Mouse (Mus musculus) ES-E14 (cell line): ENCODE results near the gene Tbce. TPM values are rescaled to one million over a fixed set of nuclear protein-coding genes. Genes with fewer than 3 reads are reported as not detected.

Experiments
- DNase-seq: peaks from one replicate; pipeline ENCODE4 v3.0.0-alpha.2; 2013; ENCODE audit warnings: low read depth, low spot score
- H3K27ac ChIP-seq: 2 replicates; pipeline ENCODE4 v1.5.1; 2012; ENCODE audit warnings: low read depth, mild to moderate bottlenecking, low read length, moderate library complexity, mixed read lengths; ENCODE audit not compliant: poor library complexity, insufficient read depth, severe bottlenecking
- H3K36me3 ChIP-seq: 2 replicates; pipeline ENCODE4 v1.6.1; 2012; ENCODE audit warnings: mild to moderate bottlenecking, low read length, moderate library complexity, mixed read lengths; ENCODE audit not compliant: control insufficient read depth, poor library complexity, insufficient read depth, severe bottlenecking
- H3K4me1 ChIP-seq, 2 experiments: fragments of 150-350 bp in 1 of 2; sonication (generic) in 1 of 2; 2 replicates each; pipeline ENCODE4 v1.6.1; 2012; ENCODE audit warnings: low read length in 2 of 2, mild to moderate bottlenecking in 1 of 2, mixed read lengths in 1 of 2; ENCODE audit not compliant: control insufficient read depth in 2 of 2, insufficient read depth in 2 of 2, poor library complexity in 1 of 2
- H3K4me3 ChIP-seq, 2 experiments: fragments of 150-350 bp in 1 of 2; sonication (generic) in 1 of 2; 2 replicates each; pipeline ENCODE4 v1.5.1; 2012; ENCODE audit warnings: low read length in 2 of 2, low read depth in 1 of 2, mild to moderate bottlenecking in 1 of 2, mixed read lengths in 1 of 2; ENCODE audit not compliant: insufficient read depth in 1 of 2, poor library complexity in 1 of 2, severe bottlenecking in 1 of 2
- H3K9ac ChIP-seq: 2 replicates; pipeline ENCODE4 v1.6.1; 2012; ENCODE audit warnings: low read depth, mild to moderate bottlenecking, low read length, mixed read lengths; ENCODE audit not compliant: poor library complexity, insufficient read depth, severe bottlenecking
- H3K9me3 ChIP-seq: fragments of 150-350 bp; sonication (generic); 2 replicates; pipeline ENCODE4 v1.6.1; 2012; ENCODE audit warnings: low read depth, mild to moderate bottlenecking, low read length; ENCODE audit not compliant: control insufficient read depth, insufficient read depth
- CHD2 ChIP-seq: IDR thresholded peaks from 2 replicates; pipeline ENCODE4 v1.6.1; 2014; ENCODE audit warnings: mild to moderate bottlenecking, low read depth, low read length, inconsistent platforms
- HCFC1 ChIP-seq: IDR thresholded peaks from 2 replicates; pipeline ENCODE4 v1.6.1; 2012; ENCODE audit warnings: low read length, inconsistent platforms, borderline replicate concordance; ENCODE audit not compliant: insufficient read depth
- MAFK ChIP-seq: IDR thresholded peaks from 2 replicates; pipeline ENCODE4 v1.6.1; 2014; ENCODE audit warnings: mild to moderate bottlenecking, low read depth, low read length, inconsistent platforms; ENCODE audit not compliant: insufficient read depth
- ZC3H11A ChIP-seq: IDR thresholded peaks from 2 replicates; pipeline ENCODE4 v1.6.1; 2012; ENCODE audit warnings: low read depth, mild to moderate bottlenecking, inconsistent platforms, low read length, borderline replicate concordance
- ZNF384 ChIP-seq: IDR thresholded peaks from 2 replicates; pipeline ENCODE4 v1.6.1; 2012; ENCODE audit warnings: low read depth, low read length, inconsistent platforms
- in situ Hi-C, 2 experiments: fragments of 600-800 bp; cut with MboI; formaldehyde crosslinking; loops; one replicate each; pipeline ENCODE4 v1.15.1; 2025; ENCODE audit warnings: low sequenced_read_pairs in 2 of 2, inconsistent platforms in 1 of 2; ENCODE audit not compliant: unreplicated experiment in 2 of 2
- total RNA-seq: library from RNA; depleted of rRNA; stranded (reverse); fragments of 300-350 nt; gene quantifications from 2 replicates; pipeline ENCODE4 v1.2.3, GENCODE M21; 2012

Gene Tbce
- total RNA-seq, 1 experiment: 32.1 TPM

DNA sequence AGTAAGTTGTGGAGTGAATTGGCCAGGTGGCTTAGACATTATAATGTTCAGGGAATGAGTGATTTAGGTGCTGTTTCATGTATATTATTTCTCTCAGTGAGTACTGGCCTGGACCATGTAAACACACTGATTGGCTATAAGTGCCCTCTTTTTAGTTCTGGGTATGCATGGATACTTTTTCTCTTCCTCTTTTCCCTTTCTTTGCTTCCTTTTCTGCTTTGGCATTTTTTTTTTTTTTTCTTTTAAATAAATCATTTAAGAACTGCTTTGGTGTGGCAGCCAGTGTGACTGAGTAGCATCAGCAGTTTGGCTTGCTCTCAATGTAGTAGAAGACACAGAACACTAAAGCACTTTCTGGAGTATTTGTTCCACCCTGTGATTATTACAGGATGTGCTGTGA lies 28.6 kb upstream of the Tbce start:
- Histone ChIP-seq H3K27ac (no peak overlapping the region), H3K36me3 (no peaks in the 10 kb centered on the region; the same call in 1 of the 2 replicates), H3K9ac (no peak overlapping the region), H3K4me1 (peaks cover 2% of the 10 kb centered on the region in 2 experiments; a peak in 2 of 4 replicates), H3K9me3 (no peaks in the 10 kb centered on the region), H3K4me3 (no peak overlapping the region)
- no peak for TF ChIP-seq HCFC1
- no peak for TF ChIP-seq ZNF384
- TF ChIP-seq MAFK: no peak
- TF ChIP-seq CHD2: no peak
- TF ChIP-seq ZC3H11A: no peak
- in situ Hi-C loops: no loop called here
- no peak for DNase-seq

DNA sequence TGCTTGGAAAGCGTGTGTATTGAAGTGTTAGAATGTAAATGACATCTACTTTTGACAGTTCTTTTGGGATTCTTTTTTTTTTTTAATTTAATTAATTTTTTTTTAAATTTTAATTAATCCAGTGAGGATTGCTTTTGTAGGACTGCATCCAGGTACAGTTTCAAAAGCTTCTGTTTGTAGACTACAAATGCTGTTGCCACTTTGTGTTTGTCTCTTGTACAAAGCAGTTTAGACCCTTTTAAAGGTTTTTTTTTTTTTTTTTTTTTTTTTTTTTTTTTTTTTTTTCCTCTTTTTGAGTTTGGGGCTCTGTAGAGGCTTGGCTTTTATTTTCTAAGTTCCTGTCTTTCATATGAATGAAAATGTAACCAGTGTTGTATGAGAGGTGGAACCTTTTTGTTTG lies 26.3 kb upstream of the Tbce start:
- Histone ChIP-seq H3K4me1 (peaks cover 2 to 9% of the 10 kb centered on the region in 2 experiments; a peak in 3 of 4 replicates), H3K9me3 (no peaks in the 10 kb centered on the region), H3K4me3 (no peak overlapping the region), H3K9ac (no peak overlapping the region), H3K36me3 (no peaks in the 10 kb centered on the region; the same call in 1 of the 2 replicates), H3K27ac (no peak overlapping the region)
- in situ Hi-C loops: no loop called here
- no peak for TF ChIP-seq CHD2
- no peak for TF ChIP-seq ZNF384
- no peak for TF ChIP-seq HCFC1
- TF ChIP-seq ZC3H11A: no peak
- TF ChIP-seq MAFK: no peak
- DNase-seq: no peak

DNA sequence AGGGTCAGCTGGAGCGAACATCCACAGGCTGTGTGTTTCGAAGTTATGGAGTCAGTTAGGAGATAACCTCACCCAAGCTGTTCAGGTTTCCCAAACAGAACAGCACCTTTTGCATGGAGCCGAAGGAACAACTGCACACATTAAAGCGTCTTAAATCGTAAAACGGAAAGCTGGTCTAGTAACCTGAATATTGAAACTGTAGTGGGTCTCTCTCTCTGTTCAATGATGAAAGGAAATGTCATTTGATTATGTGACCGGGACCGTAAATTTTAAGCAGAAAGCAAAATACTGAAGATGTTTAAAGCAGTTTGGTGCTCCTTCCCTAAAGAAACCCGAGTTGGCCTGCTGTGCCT lies 25.6 kb upstream of the Tbce start:
- in situ Hi-C loops: no loop called here
- TF ChIP-seq ZNF384 (no peak), ZC3H11A (no peak), CHD2 (no peak), MAFK (no peak), HCFC1 (no peak)
- peaks cover 2 to 9% of the 10 kb centered on the region in 2 experiments; a peak in 3 of 4 replicates for H3K4me1 ChIP-seq
- H3K27ac ChIP-seq: 0 out of 2 replicates have a peak overlapping the region, but pooled peaks have one; percentile 42
- peak overlapping the region; percentile 93 for H3K4me3 ChIP-seq
- H3K9me3 ChIP-seq: no peaks in the 10 kb centered on the region
- H3K9ac ChIP-seq: peak overlapping the region; percentile 97
- no peaks in the 10 kb centered on the region; the same call in 1 of the 2 replicates for H3K36me3 ChIP-seq
- DNase-seq: no peak

DNA sequence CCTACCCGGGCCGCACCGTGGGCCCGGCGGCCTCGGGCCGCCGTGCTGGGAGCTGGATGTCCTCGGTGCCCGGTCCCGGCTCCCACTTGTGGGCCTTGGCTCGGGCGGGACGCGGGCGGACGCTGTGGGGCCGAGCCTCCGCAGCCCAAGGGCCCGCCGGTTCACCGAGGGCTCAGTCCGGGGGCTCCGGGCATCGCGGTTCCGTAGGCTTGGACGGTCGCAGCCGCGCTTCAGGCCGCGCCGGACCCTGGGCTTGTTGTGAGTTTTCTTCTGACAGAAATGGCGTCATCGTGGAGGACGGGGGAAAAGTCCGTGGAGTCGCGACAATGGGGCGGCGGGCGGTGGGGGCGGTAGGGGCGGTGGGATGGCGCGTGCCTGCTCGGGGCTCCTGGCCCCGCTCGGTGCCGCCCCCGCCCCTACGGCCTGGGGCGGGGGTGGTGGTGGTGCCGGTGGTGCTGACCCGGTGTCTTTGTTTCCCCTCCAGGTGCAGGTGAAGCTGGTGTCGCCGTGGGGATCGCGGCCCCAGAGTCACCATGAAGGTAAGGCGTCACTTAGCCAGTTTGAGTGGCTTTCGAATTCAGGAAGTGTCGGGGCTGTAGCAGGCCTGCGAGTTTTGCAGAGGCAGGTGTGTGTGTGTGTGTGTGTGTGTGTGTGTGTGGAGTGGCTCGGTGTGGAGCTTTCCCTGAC lies 25.0 kb upstream of the Tbce start:
- DNase-seq: no peak
- Histone ChIP-seq H3K27ac (peak overlapping the region; percentile 91), H3K36me3 (no peaks in the 10 kb centered on the region; the same call in 1 of the 2 replicates), H3K4me1 (peaks cover 2 to 9% of the 10 kb centered on the region in 2 experiments; a peak in 3 of 4 replicates), H3K9me3 (no peaks in the 10 kb centered on the region), H3K9ac (peak overlapping the region; percentile 97), H3K4me3 (peak overlapping the region; percentile 93)
- in situ Hi-C loops: no loop called here
- TF ChIP-seq ZC3H11A: no peak
- no peak for TF ChIP-seq HCFC1
- TF ChIP-seq CHD2: no peak
- no peak for TF ChIP-seq ZNF384
- no peak for TF ChIP-seq MAFK

DNA sequence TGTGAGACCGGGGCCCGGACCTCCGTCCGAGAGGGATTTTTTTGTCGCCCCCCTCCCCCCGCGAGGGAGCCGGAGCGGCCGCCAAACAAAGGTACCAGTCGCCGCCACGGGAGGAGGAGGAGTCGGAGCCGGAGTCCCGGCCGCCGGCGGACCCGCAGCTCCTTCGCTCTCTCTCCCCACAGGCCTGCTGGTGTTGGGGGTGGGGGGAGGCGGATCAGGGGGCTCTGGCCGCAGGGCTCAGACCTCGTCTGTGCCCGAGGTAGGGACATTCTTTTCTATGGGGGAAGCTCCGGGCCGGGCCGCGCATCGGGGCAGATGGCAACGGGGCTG lies 24.5 kb upstream of the Tbce start:
- peak overlapping the region; percentile 91 for H3K27ac ChIP-seq
- peak overlapping the region; percentile 93 for H3K4me3 ChIP-seq
- in situ Hi-C loops: no loop called here
- no peaks in the 10 kb centered on the region for H3K9me3 ChIP-seq
- peak overlapping the region; percentile 97 for H3K9ac ChIP-seq
- no peak for DNase-seq
- peaks cover 2 to 9% of the 10 kb centered on the region in 2 experiments; a peak in 3 of 4 replicates for H3K4me1 ChIP-seq
- no peaks in the 10 kb centered on the region; the same call in 1 of the 2 replicates for H3K36me3 ChIP-seq
- TF ChIP-seq ZC3H11A (no peak), HCFC1 (no peak), ZNF384 (no peak), MAFK (no peak), CHD2 (no peak)
